Comparison of ENCODE assay signal across 29 mouse cellular contexts in the genomic region with DNA sequence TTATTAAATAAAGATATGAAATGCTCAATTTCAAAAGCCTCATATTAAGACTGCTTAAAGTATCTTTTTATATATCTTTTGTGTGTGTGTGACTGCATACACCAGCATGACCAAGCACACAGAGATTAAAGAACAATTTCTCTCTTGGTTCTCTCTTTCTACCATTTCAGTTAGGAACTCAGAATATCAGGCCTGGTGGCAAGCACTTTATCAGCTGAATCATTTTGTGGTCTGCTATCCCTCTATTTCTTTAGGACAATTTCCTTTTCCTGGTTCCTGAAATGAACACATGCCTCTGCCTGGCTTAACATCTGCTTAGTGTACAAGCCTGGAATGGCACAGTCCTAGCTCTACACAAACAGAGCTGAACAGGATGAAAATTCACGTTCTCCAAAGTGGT.
DNase-seq lines count a peak whose midpoint lies in the region; ATAC-seq lines count a peak whose summit lies in the region.
"Had no signal": no experiment of that assay in that cellular context is flagged by ENCODE, and none has a peak within 500 bp of the region (broad histone marks: within the 10 kb centered on the region; RNA-seq: fewer than 3 reads in every experiment).

No protein-coding gene starts in this region.

- peaks cover 6% of the 10 kb centered on the region for H3K4me1 ChIP-seq in forebrain, embryonic 15.5 days
- no peaks in the 10 kb centered on the region for H3K4me1 ChIP-seq in forebrain, embryonic 12.5 days
- H3K4me1 ChIP-seq in limb, embryonic 12.5 days (replicated peaks): no peaks in the 10 kb centered on the region
- no peaks in the 10 kb centered on the region for H3K4me1 ChIP-seq in limb, embryonic 10.5 days
- no peaks in the 10 kb centered on the region for H3K4me1 ChIP-seq in limb, embryonic 15.5 days
- H3K4me1 ChIP-seq: embryonic facial prominence, embryonic 13.5 days; forebrain, embryonic 10.5 days; heart, embryonic 15.5 days; hindbrain, embryonic 10.5 days; hindbrain, embryonic 13.5 days had no signal

- H3K9me3 ChIP-seq in forebrain, embryonic 15.5 days: peaks cover 2% of the 10 kb centered on the region; the same call in 1 of the 2 replicates
- H3K9me3 ChIP-seq in forebrain, embryonic 12.5 days: no peaks in the 10 kb centered on the region
- H3K9me3 ChIP-seq in limb, embryonic 12.5 days: no peaks in the 10 kb centered on the region
- H3K9me3 ChIP-seq in limb, embryonic 10.5 days (replicated peaks): no peaks in the 10 kb centered on the region
- H3K9me3 ChIP-seq in limb, embryonic 15.5 days: 0 out of 2 replicates have a peak, but pooled peaks cover under 1% of the 10 kb centered on the region
- H3K9me3 ChIP-seq: embryonic facial prominence, embryonic 13.5 days; G1E; heart, embryonic 15.5 days; hindbrain, embryonic 10.5 days; hindbrain, embryonic 13.5 days had no signal

- no peak for DNase-seq in limb, embryonic 10.5 days (ENCODE audit: low spot score)
- DNase-seq: adrenal gland, adult 8-10 months; adrenal gland, postnatal 25 days; B cell, adult 2 months; cerebellum, adult 11-12 months; cerebellum, adult 9-10 months; cerebellum, postnatal 25 days; gastrocnemius, postnatal 10 days; gastrocnemius, postnatal 36 days; heart, postnatal 10 days; heart, postnatal 36 days; kidney, adult 18-20 months had no signal

- H3K4me2 ChIP-seq in forebrain, embryonic 15.5 days (replicated peaks): no peak overlapping the region
- H3K4me2 ChIP-seq in forebrain, embryonic 12.5 days: no peak overlapping the region
- H3K4me2 ChIP-seq in limb, embryonic 12.5 days: no peak overlapping the region
- H3K4me2 ChIP-seq in limb, embryonic 15.5 days: no peak overlapping the region
- H3K4me2 ChIP-seq: embryonic facial prominence, embryonic 13.5 days; heart, embryonic 11.5 days; heart, embryonic 15.5 days; hindbrain, embryonic 13.5 days had no signal

- no peak overlapping the region for H3K9ac ChIP-seq in forebrain, embryonic 15.5 days (replicated peaks)
- H3K9ac ChIP-seq in forebrain, embryonic 12.5 days: no peak overlapping the region
- no peak overlapping the region for H3K9ac ChIP-seq in limb, embryonic 12.5 days (replicated peaks)
- no peak overlapping the region for H3K9ac ChIP-seq in limb, embryonic 15.5 days
- H3K9ac ChIP-seq: embryonic facial prominence, embryonic 13.5 days; heart, embryonic 15.5 days; hindbrain, embryonic 13.5 days had no signal

- ATAC-seq in forebrain, embryonic 15.5 days (replicated peaks): no peak
- no peak for ATAC-seq in forebrain, embryonic 12.5 days (ENCODE audit: low FRiP score)
- ATAC-seq in limb, embryonic 12.5 days (ENCODE audit: insufficient number of reproducible peaks, insufficient read depth, low FRiP score, low TSS enrichment, low read depth): no peak
- no peak for ATAC-seq in limb, embryonic 15.5 days (ENCODE audit: insufficient number of reproducible peaks, low FRiP score, low TSS enrichment, low read depth)
- no peak for ATAC-seq in inflammation-experienced regulatory T-cells, adult 6 months
- ATAC-seq: activated CD4-positive, CD25-positive, alpha-beta regulatory T cell, adult 4 months; forebrain, embryonic 14.5 days; hindbrain, embryonic 16.5 days; intestine, embryonic 16.5 days had no signal

- 52% methylated on average over 1 of the region's 1 CpGs for WGBS in forebrain, embryonic 15.5 days
- whole genome bisulfite sequencing in forebrain, embryonic 12.5 days: 82% methylated on average over 1 of the region's 1 CpGs
- 20% methylated on average over 1 of the region's 1 CpGs for WGBS in limb, embryonic 12.5 days
- WGBS in limb, embryonic 10.5 days: 60% methylated on average over 1 of the region's 1 CpGs
- WGBS in limb, embryonic 15.5 days: 16% methylated on average over 1 of the region's 1 CpGs

- H3K27ac ChIP-seq in forebrain, embryonic 15.5 days (replicated peaks): 0 out of 2 replicates have a peak overlapping the region, but pooled peaks have one; percentile 2
- no peak overlapping the region for H3K27ac ChIP-seq in forebrain, embryonic 12.5 days
- peak overlapping the region; percentile 67 for H3K27ac ChIP-seq in limb, embryonic 12.5 days
- H3K27ac ChIP-seq in limb, embryonic 10.5 days: no peak overlapping the region
- 0 out of 2 replicates have a peak overlapping the region, but pooled peaks have one; percentile 18 for H3K27ac ChIP-seq in limb, embryonic 15.5 days
- H3K27ac ChIP-seq: embryonic facial prominence, embryonic 13.5 days; forebrain, embryonic 10.5 days; heart, embryonic 15.5 days; hindbrain, embryonic 10.5 days; hindbrain, embryonic 13.5 days had no signal

- no peak overlapping the region for H3K4me3 ChIP-seq in forebrain, embryonic 15.5 days
- H3K4me3 ChIP-seq in forebrain, embryonic 12.5 days (replicated peaks): no peak overlapping the region
- H3K4me3 ChIP-seq in limb, embryonic 12.5 days (replicated peaks): no peak overlapping the region
- H3K4me3 ChIP-seq in limb, embryonic 10.5 days: no peak overlapping the region
- H3K4me3 ChIP-seq in limb, embryonic 15.5 days: no peak overlapping the region
- H3K4me3 ChIP-seq: embryonic facial prominence, embryonic 13.5 days; forebrain, embryonic 10.5 days; heart, embryonic 15.5 days; hindbrain, embryonic 10.5 days; hindbrain, embryonic 13.5 days had no signal

- H3K36me3 ChIP-seq in forebrain, embryonic 15.5 days: no peaks in the 10 kb centered on the region
- H3K36me3 ChIP-seq in forebrain, embryonic 12.5 days (replicated peaks): no peaks in the 10 kb centered on the region
- H3K36me3 ChIP-seq in limb, embryonic 12.5 days: peaks cover 8% of the 10 kb centered on the region
- H3K36me3 ChIP-seq in limb, embryonic 10.5 days: peaks cover 11% of the 10 kb centered on the region
- H3K36me3 ChIP-seq in limb, embryonic 15.5 days: no peaks in the 10 kb centered on the region
- H3K36me3 ChIP-seq: G1E; heart, embryonic 15.5 days had no signal

- no peaks in the 10 kb centered on the region for H3K27me3 ChIP-seq in forebrain, embryonic 15.5 days
- no peaks in the 10 kb centered on the region for H3K27me3 ChIP-seq in forebrain, embryonic 12.5 days
- H3K27me3 ChIP-seq in limb, embryonic 12.5 days: no peaks in the 10 kb centered on the region
- no peaks in the 10 kb centered on the region for H3K27me3 ChIP-seq in limb, embryonic 10.5 days (ENCODE audit: low read depth, poor library complexity, severe bottlenecking)
- H3K27me3 ChIP-seq in limb, embryonic 15.5 days: no peaks in the 10 kb centered on the region
- H3K27me3 ChIP-seq: CH12.LX; embryonic facial prominence, embryonic 13.5 days; heart, embryonic 15.5 days; hindbrain, embryonic 13.5 days had no signal

Comparison
In these comparisons a context has a peak if more than half of its experiments do, and no peak if none do; other contexts are left out.
1. H3K27ac ChIP-seq: peak in forebrain, embryonic 15.5 days (single experiment), limb, embryonic 12.5 days (single experiment) and limb, embryonic 15.5 days (single experiment); none in forebrain, embryonic 12.5 days (single experiment) and limb, embryonic 10.5 days (single experiment).